Mouse (Mus musculus) lung, postnatal 0 days (tissue): ENCODE measurements around the gene 1110017D15Rik.

Source experiments
- CTCF ChIP-seq: IDR thresholded peaks from 2 replicates; pipeline ENCODE4 v1.5.1; 2016; ENCODE audit warnings: antibody characterized with exemption, mild to moderate bottlenecking
- EP300 ChIP-seq: IDR thresholded peaks from 2 replicates; pipeline ENCODE4 v1.6.1; 2016; ENCODE audit warnings: antibody characterized with exemption, mild to moderate bottlenecking, control low read depth

- no peak for TF ChIP-seq CTCF
- TF ChIP-seq EP300 = no peak
Observed at GRCm38 (mm10) chr4:41460690-41461089, 56.4 kb downstream of the 1110017D15Rik start.
